Mouse (Mus musculus) right cerebral cortex, adult 2 months (tissue): ENCODE measurements around the gene Olfr691.
"Not testable (repeated sequence)": the region's sequence is repeated elsewhere in the genome, so short reads cannot be mapped to it uniquely, and the experiment has no call there.

Source experiments
- DNase-seq, 2 experiments: peaks; one replicate each; pipeline ENCODE4 v3.0.0; 2021 to 2022; ENCODE audit warnings: low spot score in 2 of 2

Gene Olfr691

GRCm38 (mm10) chr7:105342170-105342569 lies at the start of gene Olfr691:
TSS of gene Olfr691 (minus strand) at chr7:105342270.
- DNase-seq, result no peak

GRCm38 (mm10) chr7:105390236-105390635 lies 48.2 kb upstream of the Olfr691 start:
- no peak for DNase-seq

GRCm38 (mm10) chr7:105387696-105388095 lies 45.6 kb upstream of the Olfr691 start:
- no peak for DNase-seq

- DNase-seq, result no peak
These were observed 38.3 kb upstream of the Olfr691 start for GRCm38 (mm10) chr7:105380329-105380728.

- DNase-seq, result no peak
These were observed 32.8 kb upstream of the Olfr691 start, which contains the start of gene Gm5901 for GRCm38 (mm10) chr7:105374866-105375265. TSS of gene Gm5901 (plus strand) at chr7:105375038.

- DNase-seq, result peak; percentile 16 to 38
These were observed 31.9 kb upstream of the Olfr691 start for GRCm38 (mm10) chr7:105373976-105374375.

GRCm38 (mm10) chr7:105373509-105373908 lies 31.4 kb upstream of the Olfr691 start:
- DNase-seq, result no peak

GRCm38 (mm10) chr7:105372912-105373311 lies 30.8 kb upstream of the Olfr691 start:
- DNase-seq, result no peak

- no peak for DNase-seq
These were observed 26.5 kb upstream of the Olfr691 start for GRCm38 (mm10) chr7:105368521-105368920.

- no peak for DNase-seq
These were observed 25.9 kb upstream of the Olfr691 start, which contains the start of gene Olfr692 for GRCm38 (mm10) chr7:105367930-105368329. TSS of gene Olfr692 (plus strand) at chr7:105368230.

- no peak for DNase-seq
These were observed 25.2 kb upstream of the Olfr691 start for GRCm38 (mm10) chr7:105367268-105367667.

GRCm38 (mm10) chr7:105361713-105362112 lies 19.6 kb upstream of the Olfr691 start:
- DNase-seq, result no peak

- DNase-seq, result not testable (repeated sequence)
These were observed 14.4 kb upstream of the Olfr691 start for GRCm38 (mm10) chr7:105356487-105356886.

GRCm38 (mm10) chr7:105356064-105356463 lies 14.0 kb upstream of the Olfr691 start:
- not testable (repeated sequence) for DNase-seq

- DNase-seq, result no peak
These were observed 682 bp upstream of the Olfr691 start for GRCm38 (mm10) chr7:105342752-105343151.

GRCm38 (mm10) chr7:105334004-105334403 lies 8.1 kb downstream of the Olfr691 start, which contains the start of gene Olfr690:
TSS of gene Olfr690 (minus strand) at chr7:105334104.
- no peak for DNase-seq

- DNase-seq, result no peak
These were observed 16.8 kb downstream of the Olfr691 start for GRCm38 (mm10) chr7:105325302-105325701.

- no peak for DNase-seq
These were observed 31.2 kb downstream of the Olfr691 start, which contains the start of gene Olfr689 for GRCm38 (mm10) chr7:105310865-105311264. TSS of gene Olfr689 (plus strand) at chr7:105311165.

GRCm38 (mm10) chr7:105290051-105290450 lies 52.0 kb downstream of the Olfr691 start:
- no peak for DNase-seq

- no peak for DNase-seq
These were observed 54.3 kb downstream of the Olfr691 start, which contains the start of gene Olfr688 for GRCm38 (mm10) chr7:105287795-105288194. TSS of gene Olfr688 (plus strand) at chr7:105288095.
